Mouse (Mus musculus) neural tube, embryonic 11.5 days (tissue): ENCODE data around the gene Neurl1b. TPM values are rescaled to one million over a fixed set of nuclear protein-coding genes. Genes with fewer than 3 reads are reported as not detected.

Experiments
- ATAC-seq: fragments of 200-750 bp; cut with Nextera tagmentation; 2 replicates; pipeline ENCODE4 v1.8.0; 2017; ENCODE audit warnings: moderate number of reproducible peaks, mild to moderate bottlenecking, moderate TSS enrichment, moderate library complexity; ENCODE audit not compliant: insufficient read depth, low FRiP score, low TSS enrichment
- DNase-seq: peaks from one replicate; pipeline ENCODE4 v3.0.0-alpha.2; 2015; ENCODE audit warnings: low spot score
- H3K27ac ChIP-seq: fragments of 300-500 bp; sonication (generic); 2 replicates; pipeline ENCODE4 v1.5.1; 2014; ENCODE audit warnings: low read depth, mild to moderate bottlenecking, low read length
- H3K27me3 ChIP-seq: fragments of 300-500 bp; sonication (generic); 2 replicates; pipeline ENCODE4 v1.6.1; 2014; ENCODE audit warnings: mild to moderate bottlenecking, low read length, mixed read lengths; ENCODE audit not compliant: control insufficient read depth, insufficient read depth
- H3K36me3 ChIP-seq: fragments of 300-500 bp; sonication (generic); 2 replicates; pipeline ENCODE4 v1.6.1; 2014; ENCODE audit warnings: mild to moderate bottlenecking, low read length, moderate library complexity, mixed read lengths; ENCODE audit not compliant: control insufficient read depth, insufficient read depth
- H3K4me1 ChIP-seq: fragments of 300-500 bp; sonication (generic); 2 replicates; pipeline ENCODE4 v1.6.1; 2014; ENCODE audit warnings: low read length, mixed read lengths; ENCODE audit not compliant: control insufficient read depth, insufficient read depth
- H3K4me2 ChIP-seq: fragments of 300-500 bp; sonication (generic); 2 replicates; pipeline ENCODE4 v1.6.1; 2014; ENCODE audit warnings: low read depth, mild to moderate bottlenecking, moderate library complexity
- H3K4me3 ChIP-seq: fragments of 300-500 bp; sonication (generic); 2 replicates; pipeline ENCODE4 v1.5.1; 2014; ENCODE audit warnings: low read depth, low read length
- H3K9ac ChIP-seq: fragments of 300-500 bp; sonication (generic); 2 replicates; pipeline ENCODE4 v1.6.1; 2014; ENCODE audit warnings: mild to moderate bottlenecking, low read length
- H3K9me3 ChIP-seq: fragments of 300-500 bp; sonication (generic); 2 replicates; pipeline ENCODE4 v1.6.1; 2016; ENCODE audit warnings: low read length; ENCODE audit not compliant: control insufficient read depth
- whole genome bisulfite sequencing: fragments of 180-500 bp; shearing (Covaris S2); extraction: QIAGEN DNeasy Blood & Tissue Kit; methylation state at CpG from one replicate; pipeline ENCODE4 v1.1.7; 2014; 5-methylcytosine and 5-hydroxymethylcytosine counted together
- polyA plus RNA-seq: library from polyadenylated mRNA; unstranded; fragments of >200 nt; fragmentation: Nextera tagmentation; extraction: Ambion mirVana; gene quantifications from 2 replicates; pipeline ENCODE4 v1.2.1, GENCODE M21; 2014

Neurl1b gene
- polyA plus RNA-seq, 1 experiment from 2014 or later, result 0.32 TPM

DNA sequence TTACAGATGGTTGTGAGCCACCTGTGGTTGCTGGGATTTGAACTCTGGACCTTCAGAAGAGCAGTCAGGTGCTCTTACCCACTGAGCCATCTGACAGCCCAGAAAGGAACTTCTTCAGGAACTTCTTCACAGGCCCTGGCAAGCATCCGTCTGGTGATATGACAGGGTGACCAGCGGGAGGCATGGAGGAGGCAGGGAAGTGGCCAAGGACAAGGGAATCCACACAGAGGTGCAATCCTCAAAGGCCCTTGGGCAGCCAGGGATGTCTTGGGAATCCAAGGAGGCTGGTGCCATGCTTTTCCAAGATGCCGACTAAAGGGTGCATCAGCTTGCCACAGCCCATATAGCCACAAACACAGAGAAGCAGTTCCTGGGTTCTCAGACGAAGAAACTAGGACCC lies 53.0 kb downstream of the Neurl1b start:
- H3K4me3 ChIP-seq, result no peak overlapping the region
- no peaks in the 10 kb centered on the region for H3K4me1 ChIP-seq
- H3K9ac ChIP-seq, result no peak overlapping the region
- no peaks in the 10 kb centered on the region for H3K9me3 ChIP-seq
- H3K36me3 ChIP-seq, result no peaks in the 10 kb centered on the region
- ATAC-seq (no peak), DNase-seq (no peak)
- H3K27ac ChIP-seq, result no peak overlapping the region
- no peak overlapping the region for H3K4me2 ChIP-seq
- H3K27me3 ChIP-seq, result no peaks in the 10 kb centered on the region
- WGBS, result 85% methylated on average over 4 of the region's 4 CpGs

DNA sequence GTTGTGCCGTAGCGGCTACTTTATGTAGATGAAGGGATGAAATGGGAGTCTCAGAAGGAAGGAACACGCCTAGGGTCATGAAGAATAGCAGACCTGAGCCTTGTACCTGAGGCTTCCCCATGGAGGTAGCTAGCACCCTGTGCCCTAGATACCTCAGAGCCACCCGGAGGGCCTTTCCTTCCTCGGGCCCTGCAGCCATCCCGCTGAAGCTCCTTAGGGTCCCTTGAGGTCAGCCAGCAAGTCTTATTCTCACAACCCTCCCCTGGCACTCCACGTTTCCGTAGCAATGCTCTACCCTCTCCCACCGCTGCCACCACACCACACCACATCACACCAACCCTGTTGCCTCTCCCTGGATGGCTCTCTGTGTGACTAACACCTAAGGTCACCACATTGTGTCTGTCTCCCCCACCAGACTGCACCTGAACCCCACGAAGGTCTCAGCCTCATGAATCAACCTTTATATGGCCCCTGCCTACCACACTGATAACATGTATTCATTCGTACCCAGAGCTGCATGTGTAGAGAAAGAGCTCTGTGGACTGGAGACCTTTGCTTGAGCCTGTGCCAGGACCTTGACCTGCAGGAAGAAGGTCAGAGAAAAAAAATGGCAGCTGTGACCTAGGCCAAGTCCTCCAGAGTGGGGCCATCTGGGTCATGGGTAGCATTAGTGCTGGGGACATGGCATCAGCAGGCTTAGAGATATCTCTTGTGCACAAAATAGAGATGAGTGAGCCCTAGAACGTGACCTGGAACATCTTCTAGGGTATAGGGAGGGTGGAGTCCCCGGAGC lies 53.7 kb downstream of the Neurl1b start:
- no peaks in the 10 kb centered on the region for H3K4me1 ChIP-seq
- H3K27ac ChIP-seq, result no peak overlapping the region
- no peaks in the 10 kb centered on the region for H3K27me3 ChIP-seq
- no peak overlapping the region for H3K4me3 ChIP-seq
- no peaks in the 10 kb centered on the region for H3K9me3 ChIP-seq
- ATAC-seq, result no peak
- WGBS, result 82% methylated on average over 13 of the region's 13 CpGs
- H3K4me2 ChIP-seq, result no peak overlapping the region
- DNase-seq, result no peak
- no peak overlapping the region for H3K9ac ChIP-seq
- H3K36me3 ChIP-seq, result no peaks in the 10 kb centered on the region

DNA sequence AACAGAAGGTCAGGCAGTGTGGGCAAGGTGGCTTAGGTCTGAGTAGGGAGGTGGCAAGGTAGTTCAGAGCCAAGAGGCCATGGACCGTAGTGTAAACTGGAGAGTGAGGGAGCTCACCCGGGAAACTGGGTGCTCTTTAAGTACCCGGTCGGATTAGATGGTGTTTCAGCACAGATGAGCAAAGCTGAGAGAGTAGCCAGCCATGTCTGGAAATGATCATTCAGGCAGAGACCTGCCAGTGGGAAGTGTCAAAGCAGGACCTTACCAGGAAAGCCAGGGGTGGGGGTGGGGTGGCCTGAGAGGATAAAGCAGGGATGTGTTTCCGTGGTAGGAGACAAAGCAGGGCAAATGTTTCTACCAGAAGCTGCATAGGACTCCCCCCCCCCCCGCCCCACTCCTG lies 62.2 kb downstream of the Neurl1b start:
- no peaks in the 10 kb centered on the region for H3K4me1 ChIP-seq
- no peak overlapping the region for H3K4me2 ChIP-seq
- H3K4me3 ChIP-seq, result no peak overlapping the region
- WGBS, result 64% methylated on average over 6 of the region's 6 CpGs
- H3K36me3 ChIP-seq, result no peaks in the 10 kb centered on the region
- ATAC-seq, result no peak
- no peaks in the 10 kb centered on the region for H3K27me3 ChIP-seq
- no peak overlapping the region for H3K27ac ChIP-seq
- H3K9me3 ChIP-seq, result no peaks in the 10 kb centered on the region
- no peak overlapping the region for H3K9ac ChIP-seq
- DNase-seq, result no peak

DNA sequence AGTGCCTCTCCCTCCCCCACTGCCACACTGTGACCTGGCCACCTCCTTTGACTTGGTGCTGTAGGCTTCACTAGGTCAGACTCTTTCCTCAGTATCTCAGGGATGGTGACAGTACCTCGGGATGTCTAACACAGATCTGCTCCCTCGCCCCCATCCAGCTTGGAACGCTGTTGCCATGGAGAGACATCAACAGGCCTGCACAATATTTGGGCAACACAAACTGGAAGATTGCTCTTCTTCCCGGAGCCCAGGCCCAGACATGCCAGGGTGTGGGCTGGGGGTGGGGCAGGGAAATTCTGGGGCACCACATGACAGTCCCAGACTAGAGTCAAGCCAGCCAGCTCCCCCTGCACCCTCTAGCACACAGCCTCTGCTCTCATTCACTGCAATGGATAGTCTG lies 64.0 kb downstream of the Neurl1b start:
- no peaks in the 10 kb centered on the region for H3K9me3 ChIP-seq
- H3K4me3 ChIP-seq, result no peak overlapping the region
- DNase-seq, result no peak
- 90% methylated on average over 4 of the region's 4 CpGs for WGBS
- no peaks in the 10 kb centered on the region for H3K27me3 ChIP-seq
- no peak overlapping the region for H3K9ac ChIP-seq
- H3K4me2 ChIP-seq, result no peak overlapping the region
- H3K27ac ChIP-seq, result no peak overlapping the region
- H3K36me3 ChIP-seq, result no peaks in the 10 kb centered on the region
- H3K4me1 ChIP-seq, result no peaks in the 10 kb centered on the region
- no peak for ATAC-seq

DNA sequence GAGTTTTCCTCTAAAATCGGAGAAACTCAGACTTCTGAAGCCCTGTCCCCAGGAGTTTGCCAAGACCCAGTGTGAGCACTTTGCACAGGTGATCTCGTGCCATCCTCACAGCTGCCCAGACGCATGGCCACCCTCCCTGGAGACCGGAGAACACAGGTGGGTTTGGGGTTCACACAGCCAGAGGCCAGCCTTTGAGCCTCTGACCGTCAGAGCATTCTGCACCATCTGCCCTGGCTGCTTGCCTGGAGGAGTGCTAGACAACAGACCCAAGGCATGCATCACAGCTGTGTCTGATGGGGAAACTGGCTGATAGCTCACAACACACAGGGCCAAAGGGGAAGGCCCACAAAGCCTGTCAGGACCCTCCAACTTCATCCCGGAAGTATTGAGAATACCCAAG lies 65.0 kb downstream of the Neurl1b start:
- DNase-seq, result no peak
- 83% methylated on average over 6 of the region's 6 CpGs for WGBS
- no peaks in the 10 kb centered on the region for H3K4me1 ChIP-seq
- no peaks in the 10 kb centered on the region for H3K36me3 ChIP-seq
- H3K27ac ChIP-seq, result no peak overlapping the region
- H3K9ac ChIP-seq, result no peak overlapping the region
- ATAC-seq, result no peak
- no peaks in the 10 kb centered on the region for H3K9me3 ChIP-seq
- H3K27me3 ChIP-seq, result no peaks in the 10 kb centered on the region
- H3K4me2 ChIP-seq, result no peak overlapping the region
- H3K4me3 ChIP-seq, result no peak overlapping the region

- WGBS, result 80% methylated on average over 4 of the region's 4 CpGs
- Histone ChIP-seq H3K27me3 (no peaks in the 10 kb centered on the region), H3K36me3 (no peaks in the 10 kb centered on the region), H3K9me3 (no peaks in the 10 kb centered on the region), H3K4me1 (no peaks in the 10 kb centered on the region), H3K9ac (no peak overlapping the region), H3K4me2 (no peak overlapping the region), H3K4me3 (no peak overlapping the region), H3K27ac (no peak overlapping the region)
- DNase-seq, result no peak
- no peak for ATAC-seq
These were observed 66.3 kb downstream of the Neurl1b start for GRCm38 (mm10) chr17:26480956-26481355.

- no peak overlapping the region for H3K4me3 ChIP-seq
- DNase-seq, result no peak
- WGBS, result 88% methylated on average over 14 of the region's 14 CpGs
- H3K9me3 ChIP-seq, result no peaks in the 10 kb centered on the region
- H3K36me3 ChIP-seq, result no peaks in the 10 kb centered on the region
- H3K27me3 ChIP-seq, result no peaks in the 10 kb centered on the region
- ATAC-seq, result no peak
- no peaks in the 10 kb centered on the region for H3K4me1 ChIP-seq
- no peak overlapping the region for H3K4me2 ChIP-seq
- H3K9ac ChIP-seq, result no peak overlapping the region
- H3K27ac ChIP-seq, result no peak overlapping the region
These were observed 70.2 kb downstream of the Neurl1b start for GRCm38 (mm10) chr17:26484626-26485421.

DNA sequence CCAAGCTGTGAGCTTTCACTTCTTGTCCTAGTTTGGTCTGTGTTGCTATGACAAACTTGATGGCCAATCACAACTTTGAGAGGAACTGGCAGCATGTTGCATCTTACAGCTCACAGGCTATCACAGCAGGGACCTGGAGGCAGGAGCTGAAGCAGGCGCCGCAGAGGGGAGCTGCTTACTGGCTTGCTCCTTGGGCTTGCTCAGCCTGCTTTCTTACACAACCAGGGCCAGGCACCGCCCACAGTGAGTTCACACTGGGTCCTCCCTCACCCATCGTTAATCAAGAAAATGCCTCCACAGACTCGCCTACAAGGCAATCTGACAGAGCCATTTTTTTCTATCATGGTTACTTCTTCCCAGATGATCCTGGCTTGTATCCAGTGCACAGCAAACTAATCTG lies 72.6 kb downstream of the Neurl1b start:
- Histone ChIP-seq H3K4me2 (no peak overlapping the region), H3K9ac (no peak overlapping the region), H3K27ac (no peak overlapping the region), H3K27me3 (no peaks in the 10 kb centered on the region), H3K4me3 (no peak overlapping the region), H3K9me3 (no peaks in the 10 kb centered on the region), H3K4me1 (no peaks in the 10 kb centered on the region), H3K36me3 (no peaks in the 10 kb centered on the region)
- ATAC-seq, result no peak
- DNase-seq, result no peak
- WGBS, result 59% methylated on average over 5 of the region's 5 CpGs

GRCm38 (mm10) chr17:26487917-26488316 lies 73.3 kb downstream of the Neurl1b start:
- H3K4me3 ChIP-seq, result no peak overlapping the region
- no peaks in the 10 kb centered on the region for H3K4me1 ChIP-seq
- no peaks in the 10 kb centered on the region; the same call in 1 of the 2 replicates for H3K9me3 ChIP-seq
- H3K27ac ChIP-seq, result no peak overlapping the region
- 86% methylated on average over 4 of the region's 4 CpGs for WGBS
- no peak overlapping the region for H3K9ac ChIP-seq
- H3K27me3 ChIP-seq, result no peaks in the 10 kb centered on the region
- DNase-seq (no peak), ATAC-seq (no peak)
- no peaks in the 10 kb centered on the region for H3K36me3 ChIP-seq
- no peak overlapping the region for H3K4me2 ChIP-seq
